Mouse (Mus musculus): Measurements from ENCODE around the gene Hyal1. TPM values are rescaled to one million over a fixed set of nuclear protein-coding genes. Genes with fewer than 3 reads are reported as not detected.
A peak's percentile ranks its signal among the peaks of the same experiment; 100 is the strongest.

Gene Hyal1
- polyA plus RNA-seq, 1 experiment from 2014 or later, result 3.2 TPM

DNA sequence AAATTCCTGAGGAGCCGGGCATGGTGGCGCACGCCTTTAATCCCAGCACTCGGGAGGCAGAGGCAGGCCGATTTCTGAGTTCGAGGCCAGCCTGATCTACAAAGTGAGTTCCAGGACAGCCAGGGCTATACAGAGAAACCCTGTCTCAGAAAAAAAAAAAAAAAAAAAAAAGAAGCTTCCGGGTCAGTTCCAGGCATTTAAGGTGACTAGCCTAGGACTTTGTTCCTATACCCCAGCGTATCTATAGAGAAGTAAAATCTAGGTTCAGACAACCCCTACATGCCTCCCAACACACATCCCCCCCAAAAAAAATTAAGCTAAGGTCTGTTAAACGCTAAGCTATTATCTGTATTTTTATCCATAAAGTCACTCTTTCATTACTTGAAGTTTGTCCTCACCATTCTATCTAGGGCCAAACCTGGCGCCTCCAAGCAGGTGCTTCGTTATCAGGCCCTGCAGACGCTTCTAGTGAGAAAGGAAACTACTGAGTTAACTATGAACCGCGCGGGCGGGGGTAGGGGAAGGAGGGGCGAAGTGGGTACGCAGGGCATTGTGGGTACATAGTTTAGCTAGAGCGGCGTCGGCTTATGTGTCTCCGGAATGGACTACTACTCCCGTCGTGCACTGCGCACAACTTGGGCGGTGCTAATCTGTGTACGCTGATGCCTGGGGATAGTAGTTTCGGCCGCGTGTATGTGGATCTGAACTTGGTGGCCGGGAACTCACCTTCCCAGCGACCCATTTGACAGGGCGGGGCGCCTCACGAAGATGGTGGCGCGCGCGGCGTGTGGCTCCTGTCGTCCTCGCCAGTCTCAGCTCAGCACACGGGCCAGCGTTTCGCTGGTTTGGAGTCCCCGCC lies 10.5 kb downstream of the Hyal1 start, which contains the start of gene Ifrd2:
TSS of gene Ifrd2 (plus strand) at position 669 of the 859 bp plus-strand sequence.
- Histone ChIP-seq H3K4me2 (peak within 1 kb of the TSS; percentile 82), H3K4me1 (replicated peaks) (peaks cover 82% of the 10 kb centered on the region), H3K9ac (peak within 1 kb of the TSS; percentile 83), H3K27ac (replicated peaks) (peak within 1 kb of the TSS; percentile 96), H3K4me3 (replicated peaks) (peak within 1 kb of the TSS; percentile 78), H3K36me3 (replicated peaks) (peaks cover 54% of the 10 kb centered on the region), H3K27me3 (no peaks in the 10 kb centered on the region), H3K9me3 (replicated peaks) (no peaks in the 10 kb centered on the region)
- 8% methylated on average over 46 of the region's 46 CpGs for WGBS (ENCODE audit: insufficient replicate concordance)
- peak; percentile 93 for ATAC-seq (ENCODE audit: insufficient read depth)

DNA sequence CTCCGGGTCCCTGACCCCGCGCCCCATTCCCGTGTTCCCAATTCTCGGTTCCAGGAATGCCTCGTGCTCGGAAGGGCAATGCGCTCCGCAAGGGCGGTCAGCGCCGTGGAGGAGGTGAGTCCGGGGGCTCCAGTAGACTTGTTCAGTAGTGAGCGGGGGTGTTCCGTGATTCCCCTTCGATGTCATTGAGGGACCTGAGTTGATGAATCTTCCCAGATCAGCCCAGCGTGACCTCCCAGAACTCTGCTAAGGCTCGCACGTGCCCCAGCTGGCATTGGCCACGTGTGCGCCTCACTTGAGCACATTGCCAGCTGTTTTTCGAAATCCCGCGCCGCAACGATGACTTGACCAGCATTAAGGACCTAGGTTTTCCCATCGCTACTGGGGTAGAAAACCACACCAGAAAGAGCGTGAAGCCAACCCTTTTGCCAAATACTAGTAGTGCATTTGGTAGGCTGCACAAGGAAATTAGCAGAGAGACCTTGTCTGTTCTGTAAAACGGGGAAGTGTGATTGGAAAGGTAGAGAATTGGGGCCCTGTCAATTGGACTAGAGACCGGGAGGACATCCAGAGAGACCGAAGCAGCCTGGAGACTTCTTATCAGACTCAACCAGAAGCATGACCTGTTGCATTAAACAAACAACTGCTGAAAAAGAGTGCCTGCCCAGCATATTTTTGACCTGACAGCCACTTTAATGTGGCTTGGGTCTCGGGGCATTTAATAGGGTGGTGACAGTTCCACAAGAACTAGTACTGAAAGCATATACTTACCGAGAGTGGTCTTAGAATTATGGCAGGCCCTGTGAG lies 11.3 kb downstream of the Hyal1 start:
- Histone ChIP-seq H3K4me2 (peak overlapping the region; percentile 82), H3K36me3 (replicated peaks) (peaks cover 60% of the 10 kb centered on the region), H3K4me3 (replicated peaks) (peak overlapping the region; percentile 78), H3K9ac (peak overlapping the region; percentile 83), H3K4me1 (replicated peaks) (peaks cover 75% of the 10 kb centered on the region), H3K9me3 (replicated peaks) (no peaks in the 10 kb centered on the region), H3K27me3 (no peaks in the 10 kb centered on the region), H3K27ac (replicated peaks) (peak overlapping the region; percentile 96)
- ATAC-seq (ENCODE audit: insufficient read depth), result peak; percentile 10
- 2% methylated on average over 33 of the region's 33 CpGs for WGBS (ENCODE audit: insufficient replicate concordance)

- peak overlapping the region; percentile 82 for H3K4me2 ChIP-seq
- H3K9me3 ChIP-seq (replicated peaks), result no peaks in the 10 kb centered on the region
- peak overlapping the region; percentile 83 for H3K9ac ChIP-seq
- 68% methylated on average over 25 of the region's 25 CpGs for WGBS (ENCODE audit: insufficient replicate concordance)
- H3K4me1 ChIP-seq (replicated peaks), result peaks cover 57% of the 10 kb centered on the region
- H3K36me3 ChIP-seq (replicated peaks), result peaks cover 62% of the 10 kb centered on the region
- ATAC-seq (ENCODE audit: insufficient read depth), result peak; percentile 6; the same call in 1 of the 2 replicates
- H3K27ac ChIP-seq (replicated peaks), result peak overlapping the region; percentile 96
- peak overlapping the region; percentile 78 for H3K4me3 ChIP-seq (replicated peaks)
- no peaks in the 10 kb centered on the region for H3K27me3 ChIP-seq
Observed at GRCm38 (mm10) chr9:107590058-107590772, 13.5 kb downstream of the Hyal1 start.

- ATAC-seq (ENCODE audit: insufficient read depth), result no peak
- Histone ChIP-seq H3K4me2 (peak overlapping the region; percentile 82), H3K36me3 (replicated peaks) (peaks cover 61% of the 10 kb centered on the region), H3K27ac (replicated peaks) (peak overlapping the region; percentile 96), H3K4me1 (replicated peaks) (peaks cover 52% of the 10 kb centered on the region), H3K9me3 (replicated peaks) (no peaks in the 10 kb centered on the region), H3K9ac (peak overlapping the region; percentile 83), H3K27me3 (no peaks in the 10 kb centered on the region), H3K4me3 (replicated peaks) (peak overlapping the region; percentile 78)
- 86% methylated on average over 6 of the region's 6 CpGs for WGBS (ENCODE audit: insufficient replicate concordance)
Observed at GRCm38 (mm10) chr9:107590773-107591060, 14.0 kb downstream of the Hyal1 start.

- Histone ChIP-seq H3K27ac (replicated peaks) (no peak overlapping the region), H3K9me3 (replicated peaks) (no peaks in the 10 kb centered on the region), H3K9ac (no peak overlapping the region), H3K4me3 (replicated peaks) (no peak overlapping the region), H3K36me3 (replicated peaks) (peaks cover 61% of the 10 kb centered on the region), H3K27me3 (no peaks in the 10 kb centered on the region), H3K4me2 (no peak overlapping the region), H3K4me1 (replicated peaks) (peaks cover 55% of the 10 kb centered on the region)
- ATAC-seq (ENCODE audit: insufficient read depth), result no peak
- WGBS (ENCODE audit: insufficient replicate concordance), result 88% methylated on average over 11 of the region's 11 CpGs
Observed at GRCm38 (mm10) chr9:107593101-107593976, 16.6 kb downstream of the Hyal1 start.

- 85% methylated on average over 8 of the region's 8 CpGs for WGBS (ENCODE audit: insufficient replicate concordance)
- Histone ChIP-seq H3K9me3 (replicated peaks) (no peaks in the 10 kb centered on the region), H3K27me3 (peaks cover 9% of the 10 kb centered on the region), H3K9ac (no peak overlapping the region), H3K27ac (replicated peaks) (no peak overlapping the region), H3K4me2 (no peak overlapping the region), H3K36me3 (replicated peaks) (peaks cover 55% of the 10 kb centered on the region), H3K4me3 (replicated peaks) (no peak overlapping the region), H3K4me1 (replicated peaks) (peaks cover 52% of the 10 kb centered on the region)
- no peak for ATAC-seq (ENCODE audit: insufficient read depth)
Observed at GRCm38 (mm10) chr9:107594281-107595062, 17.7 kb downstream of the Hyal1 start.

- Histone ChIP-seq H3K27me3 (peaks cover 31% of the 10 kb centered on the region), H3K27ac (replicated peaks) (peak overlapping the region; percentile 5; the same call in 1 of the 2 replicates), H3K4me2 (no peak overlapping the region), H3K4me1 (replicated peaks) (peaks cover 43% of the 10 kb centered on the region), H3K9ac (no peak overlapping the region), H3K9me3 (replicated peaks) (no peaks in the 10 kb centered on the region), H3K36me3 (replicated peaks) (peaks cover 31% of the 10 kb centered on the region), H3K4me3 (replicated peaks) (no peak overlapping the region)
- no peak for ATAC-seq (ENCODE audit: insufficient read depth)
- WGBS (ENCODE audit: insufficient replicate concordance), result 74% methylated on average over 11 of the region's 11 CpGs
Observed at GRCm38 (mm10) chr9:107596619-107597569, 20.2 kb downstream of the Hyal1 start.

GRCm38 (mm10) chr9:107598385-107598784 lies 21.7 kb downstream of the Hyal1 start:
- Histone ChIP-seq H3K27me3 (peaks cover 38% of the 10 kb centered on the region), H3K4me1 (replicated peaks) (peaks cover 49% of the 10 kb centered on the region), H3K4me2 (no peak overlapping the region), H3K4me3 (replicated peaks) (no peak overlapping the region), H3K9me3 (replicated peaks) (no peaks in the 10 kb centered on the region), H3K36me3 (replicated peaks) (peaks cover 16% of the 10 kb centered on the region), H3K27ac (replicated peaks) (no peak overlapping the region), H3K9ac (no peak overlapping the region)
- no peak for ATAC-seq (ENCODE audit: insufficient read depth)
- WGBS (ENCODE audit: insufficient replicate concordance), result 58% methylated on average over 5 of the region's 5 CpGs

DNA sequence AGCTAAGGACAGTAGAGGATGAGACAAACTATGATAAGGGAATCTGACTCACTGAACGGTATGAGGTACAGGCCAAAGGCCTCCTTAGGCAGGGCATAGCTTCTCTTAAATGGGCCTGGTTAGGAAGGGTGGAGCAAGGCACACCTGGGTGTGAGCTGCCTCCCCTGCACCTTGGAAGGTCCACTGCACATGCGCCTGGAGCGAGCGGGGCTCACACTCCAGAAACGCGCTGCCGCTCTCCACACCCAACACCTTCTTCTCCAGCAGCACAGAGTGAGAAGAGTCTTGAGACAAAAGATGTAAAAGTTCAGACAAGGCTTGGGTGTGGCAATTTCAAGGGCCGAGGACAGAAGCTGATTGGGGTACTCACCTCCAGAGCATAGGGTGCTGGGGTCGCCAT lies 22.7 kb downstream of the Hyal1 start:
- no peaks in the 10 kb centered on the region for H3K9me3 ChIP-seq (replicated peaks)
- H3K4me2 ChIP-seq, result no peak overlapping the region
- H3K4me1 ChIP-seq (replicated peaks), result peaks cover 46% of the 10 kb centered on the region
- no peak overlapping the region for H3K4me3 ChIP-seq (replicated peaks)
- no peak overlapping the region for H3K9ac ChIP-seq
- WGBS (ENCODE audit: insufficient replicate concordance), result 67% methylated on average over 9 of the region's 9 CpGs
- peaks cover 6% of the 10 kb centered on the region for H3K36me3 ChIP-seq (replicated peaks)
- peaks cover 48% of the 10 kb centered on the region for H3K27me3 ChIP-seq
- no peak for ATAC-seq (ENCODE audit: insufficient read depth)
- no peak overlapping the region for H3K27ac ChIP-seq (replicated peaks)
